Mouse (Mus musculus): ENCODE results near the gene Aloxe3. TPM values are rescaled to one million over a fixed set of nuclear protein-coding genes. Genes with fewer than 3 reads are reported as not detected.

The Aloxe3 gene
- polyA plus RNA-seq, 1 experiment from 2014 or later = 0.18 TPM

GRCm38 (mm10) chr11:69108223-69108622 lies 17.5 kb upstream of the Aloxe3 start:
- Histone ChIP-seq H3K9me3 (ENCODE audit: low read length) (no peaks in the 10 kb centered on the region), H3K27ac (ENCODE audit: low read depth) (no peak overlapping the region), H3K4me1 (ENCODE audit: insufficient read depth) (peaks cover 13% of the 10 kb centered on the region; the same call in 1 of the 2 replicates), H3K27me3 (ENCODE audit: insufficient read depth, low read length) (0 out of 2 replicates have a peak, but pooled peaks cover 3% of the 10 kb centered on the region), H3K9ac (replicated peaks) (no peak overlapping the region), H3K4me2 (ENCODE audit: low read depth, low read length) (no peak overlapping the region), H3K36me3 (replicated peaks; ENCODE audit: insufficient read depth, low read length) (peaks cover 65% of the 10 kb centered on the region), H3K4me3 (ENCODE audit: low read depth, low read length) (no peak overlapping the region)
- DNase-seq (no peak), ATAC-seq (no peak)
- TF ChIP-seq EP300 (IDR thresholded peaks at IDR 0.05; ENCODE audit: low read depth) (no peak), CTCF (IDR thresholded peaks at IDR 0.05; ENCODE audit: low read depth) (no peak)
- WGBS (ENCODE audit: insufficient replicate concordance) = 88% methylated on average over 9 of the region's 9 CpGs

- Histone ChIP-seq H3K4me1 (ENCODE audit: insufficient read depth) (peaks cover 13% of the 10 kb centered on the region; the same call in 1 of the 2 replicates), H3K4me2 (ENCODE audit: low read depth, low read length) (no peak overlapping the region), H3K36me3 (replicated peaks; ENCODE audit: insufficient read depth, low read length) (peaks cover 54% of the 10 kb centered on the region), H3K27ac (ENCODE audit: low read depth) (no peak overlapping the region), H3K4me3 (ENCODE audit: low read depth, low read length) (no peak overlapping the region), H3K9me3 (ENCODE audit: low read length) (no peaks in the 10 kb centered on the region), H3K9ac (replicated peaks) (no peak overlapping the region), H3K27me3 (ENCODE audit: insufficient read depth, low read length) (0 out of 2 replicates have a peak, but pooled peaks cover 3% of the 10 kb centered on the region)
- DNase-seq (no peak), ATAC-seq (no peak)
- WGBS (ENCODE audit: insufficient replicate concordance) = 79% methylated on average over 13 of the region's 13 CpGs
- TF ChIP-seq CTCF (IDR thresholded peaks at IDR 0.05; ENCODE audit: low read depth) (no peak), EP300 (IDR thresholded peaks at IDR 0.05; ENCODE audit: low read depth) (no peak)
Observed at GRCm38 (mm10) chr11:69109032-69109900, 16.4 kb upstream of the Aloxe3 start.

GRCm38 (mm10) chr11:69110319-69111046 lies 15.2 kb upstream of the Aloxe3 start:
- 0 out of 2 replicates have a peak, but pooled peaks cover 3% of the 10 kb centered on the region for H3K27me3 ChIP-seq (ENCODE audit: insufficient read depth, low read length)
- WGBS (ENCODE audit: insufficient replicate concordance) = 1% methylated on average over 30 of the region's 30 CpGs
- H3K9ac ChIP-seq (replicated peaks) = 0 out of 2 replicates have a peak overlapping the region, but pooled peaks have one; percentile 3
- peaks cover 42% of the 10 kb centered on the region for H3K36me3 ChIP-seq (replicated peaks; ENCODE audit: insufficient read depth, low read length)
- peak overlapping the region; percentile 57 for H3K4me2 ChIP-seq (ENCODE audit: low read depth, low read length)
- ATAC-seq (peak; percentile 63), DNase-seq (peak; percentile 92)
- H3K4me1 ChIP-seq (ENCODE audit: insufficient read depth) = peaks cover 13% of the 10 kb centered on the region; the same call in 1 of the 2 replicates
- H3K9me3 ChIP-seq (ENCODE audit: low read length) = no peaks in the 10 kb centered on the region
- no peak overlapping the region for H3K27ac ChIP-seq (ENCODE audit: low read depth)
- TF ChIP-seq EP300 (IDR thresholded peaks at IDR 0.05; ENCODE audit: low read depth) (0 out of 2 replicates have a peak, but pooled peaks have one; percentile 6), CTCF (IDR thresholded peaks at IDR 0.05; ENCODE audit: low read depth) (no peak)
- H3K4me3 ChIP-seq (ENCODE audit: low read depth, low read length) = peak overlapping the region; percentile 27

- no peak overlapping the region for H3K27ac ChIP-seq (ENCODE audit: low read depth)
- WGBS (ENCODE audit: insufficient replicate concordance) = 12% methylated on average over 21 of the region's 21 CpGs
- H3K4me3 ChIP-seq (ENCODE audit: low read depth, low read length) = peak overlapping the region; percentile 27
Observed at GRCm38 (mm10) chr11:69111051-69111810, 14.5 kb upstream of the Aloxe3 start.

GRCm38 (mm10) chr11:69111865-69112264 lies 13.8 kb upstream of the Aloxe3 start:
- no peak for TF ChIP-seq CTCF (IDR thresholded peaks at IDR 0.05; ENCODE audit: low read depth)
- no peak for TF ChIP-seq EP300 (IDR thresholded peaks at IDR 0.05; ENCODE audit: low read depth)
- ATAC-seq (no peak), DNase-seq (no peak)
- 49% methylated on average over 4 of the region's 4 CpGs for WGBS (ENCODE audit: insufficient replicate concordance)
- Histone ChIP-seq H3K36me3 (replicated peaks; ENCODE audit: insufficient read depth, low read length) (peaks cover 28% of the 10 kb centered on the region), H3K9me3 (ENCODE audit: low read length) (no peaks in the 10 kb centered on the region), H3K27ac (ENCODE audit: low read depth) (no peak overlapping the region), H3K4me3 (ENCODE audit: low read depth, low read length) (no peak overlapping the region), H3K27me3 (ENCODE audit: insufficient read depth, low read length) (0 out of 2 replicates have a peak, but pooled peaks cover 3% of the 10 kb centered on the region), H3K4me2 (ENCODE audit: low read depth, low read length) (peak overlapping the region; percentile 57; the same call in 1 of the 2 replicates), H3K4me1 (ENCODE audit: insufficient read depth) (peaks cover 14% of the 10 kb centered on the region; the same call in 1 of the 2 replicates), H3K9ac (replicated peaks) (no peak overlapping the region)

More at GRCm38 (mm10) chr11:69111051-69111810, 14.5 kb upstream of the Aloxe3 start:
- Histone ChIP-seq H3K4me1 (ENCODE audit: insufficient read depth) (peaks cover 13% of the 10 kb centered on the region; the same call in 1 of the 2 replicates), H3K36me3 (replicated peaks; ENCODE audit: insufficient read depth, low read length) (peaks cover 35% of the 10 kb centered on the region), H3K27me3 (ENCODE audit: insufficient read depth, low read length) (0 out of 2 replicates have a peak, but pooled peaks cover 3% of the 10 kb centered on the region), H3K4me2 (ENCODE audit: low read depth, low read length) (peak overlapping the region; percentile 57), H3K9me3 (ENCODE audit: low read length) (no peaks in the 10 kb centered on the region), H3K9ac (replicated peaks) (0 out of 2 replicates have a peak overlapping the region, but pooled peaks have one; percentile 3)
- peak; percentile 7; the same call in 1 of the 2 replicates for ATAC-seq
- TF ChIP-seq EP300 (IDR thresholded peaks at IDR 0.05; ENCODE audit: low read depth) (no peak), CTCF (IDR thresholded peaks at IDR 0.05; ENCODE audit: low read depth) (no peak)
- no peak for DNase-seq
